Mouse (Mus musculus) ZHBTc4 (cell line): ENCODE data around the gene Hddc2.

Source experiments
- DNase-seq: peaks from one replicate; pipeline ENCODE4 v3.0.0-alpha.2; 2011; ENCODE audit warnings: low read depth, low spot score

Gene Hddc2

DNA sequence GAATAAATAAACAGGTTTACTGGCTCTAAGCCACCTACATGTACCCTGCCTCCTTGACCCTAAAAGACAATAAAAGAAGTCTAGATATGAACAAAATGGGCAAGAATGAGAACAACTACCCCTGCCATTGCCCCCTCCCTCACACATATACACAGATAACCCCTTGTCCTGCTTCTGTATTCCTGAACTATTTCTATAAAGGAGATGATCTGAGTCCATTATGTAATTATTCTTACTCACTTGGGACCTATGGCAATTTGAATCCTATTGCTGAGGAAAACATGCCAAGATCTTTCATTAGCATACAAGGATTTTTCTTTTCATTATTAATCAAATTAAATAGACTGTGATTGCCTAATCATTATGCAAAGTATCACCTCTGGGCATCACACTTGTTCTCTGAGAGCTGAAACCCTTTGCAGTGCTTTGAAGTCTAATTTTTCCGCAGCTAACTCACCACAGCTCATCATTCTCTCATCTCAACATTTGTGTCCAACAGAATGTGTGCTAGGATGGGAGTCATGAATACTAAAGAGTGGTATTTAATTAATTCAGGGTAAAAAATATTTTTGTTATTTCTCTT is 39.8 kb downstream of the Hddc2 start:
- DNase-seq = no peak

DNA sequence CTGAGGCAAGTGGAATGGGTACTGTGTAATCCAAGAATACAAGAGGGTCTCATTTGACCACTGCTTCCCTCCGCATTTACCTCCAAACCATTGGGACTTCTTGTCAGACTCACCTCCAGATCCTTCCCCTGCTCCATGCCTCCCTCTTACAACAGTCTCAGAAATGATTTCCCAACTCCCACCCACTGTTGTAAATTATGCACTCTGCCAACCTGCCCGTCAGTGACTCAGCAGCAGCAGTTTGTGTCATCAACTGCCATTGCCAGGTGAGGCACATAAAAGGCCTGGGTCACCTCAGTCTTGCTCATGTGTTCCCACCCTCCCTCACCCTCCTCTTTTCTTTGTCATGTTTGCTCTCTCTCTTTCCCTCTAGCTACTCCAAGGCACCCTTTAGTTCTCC is 41.0 kb downstream of the Hddc2 start:
- DNase-seq = no peak

DNA sequence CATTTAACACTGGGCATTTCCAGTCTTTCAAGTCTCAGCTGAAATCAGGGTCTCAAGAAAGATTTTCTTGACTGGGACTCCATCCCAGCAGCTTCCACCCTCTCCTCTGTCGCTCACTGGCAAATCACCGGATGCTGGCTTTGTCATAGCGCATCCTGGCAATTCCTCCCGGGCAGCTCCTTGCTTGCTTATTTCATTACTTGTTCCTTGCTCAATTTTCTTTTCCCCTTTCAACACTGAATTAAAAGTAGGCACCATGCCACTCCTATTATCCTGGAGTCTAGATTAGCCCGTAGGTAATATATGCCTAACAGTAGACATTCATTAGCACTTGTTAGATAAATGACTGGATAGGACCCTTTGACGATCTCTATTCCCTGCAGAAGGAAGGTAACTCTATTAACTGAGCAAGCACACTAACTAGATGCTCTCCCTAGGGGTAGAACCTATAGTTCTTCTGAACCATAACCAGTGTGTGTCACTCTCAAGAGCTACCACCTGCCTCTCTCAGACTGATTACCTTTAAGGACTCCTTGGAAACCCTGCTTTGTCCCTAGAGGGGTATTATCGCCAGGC is 41.8 kb downstream of the Hddc2 start:
- no peak for DNase-seq

DNA sequence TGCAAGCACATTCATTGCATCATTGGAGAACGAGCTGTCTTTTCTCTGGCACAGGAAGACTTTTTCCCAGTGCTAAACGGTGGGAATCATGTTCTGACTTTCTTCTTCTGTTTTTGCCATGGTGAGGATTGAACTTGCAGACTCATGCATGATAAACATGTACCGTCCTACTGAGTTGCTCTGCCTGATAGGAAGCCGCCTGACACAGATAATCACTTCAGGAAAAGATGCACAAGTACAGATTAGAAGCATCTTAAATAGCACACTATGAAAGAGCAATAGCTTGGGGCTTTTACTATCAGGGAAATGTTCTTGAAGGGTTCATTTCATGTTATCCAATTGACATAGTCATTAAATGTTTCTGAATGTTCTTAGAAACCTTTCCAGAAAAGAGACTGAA is 46.6 kb downstream of the Hddc2 start:
- no peak for DNase-seq

DNA sequence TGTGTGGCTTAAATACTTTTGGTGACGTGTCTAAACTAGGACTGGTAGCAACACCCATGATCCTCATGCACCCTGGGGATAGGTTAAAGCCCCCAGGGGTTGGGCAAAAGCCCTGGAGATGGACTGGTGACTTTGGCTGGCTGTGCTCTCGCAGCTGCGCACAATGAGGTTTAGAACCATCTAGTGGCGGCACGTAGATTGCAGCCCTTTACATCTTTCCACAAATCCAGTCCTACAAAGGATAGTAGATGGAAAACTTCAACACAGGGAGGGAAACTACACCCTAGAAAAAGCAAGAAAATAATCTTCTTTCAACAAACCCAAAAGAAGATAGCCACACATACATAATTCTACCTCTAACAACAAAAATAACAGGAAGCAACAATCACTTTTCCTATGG is 57.0 kb downstream of the Hddc2 start:
- peak; percentile 44 for DNase-seq
